Mouse (Mus musculus): Measurements from ENCODE around the gene Efl1. TPM values are rescaled to one million over a fixed set of nuclear protein-coding genes. Genes with fewer than 3 reads are reported as not detected.

The Efl1 gene
- total and polyA plus RNA-seq, 3 experiments = 12.6 to 15.6 TPM; not detected in 1

DNA sequence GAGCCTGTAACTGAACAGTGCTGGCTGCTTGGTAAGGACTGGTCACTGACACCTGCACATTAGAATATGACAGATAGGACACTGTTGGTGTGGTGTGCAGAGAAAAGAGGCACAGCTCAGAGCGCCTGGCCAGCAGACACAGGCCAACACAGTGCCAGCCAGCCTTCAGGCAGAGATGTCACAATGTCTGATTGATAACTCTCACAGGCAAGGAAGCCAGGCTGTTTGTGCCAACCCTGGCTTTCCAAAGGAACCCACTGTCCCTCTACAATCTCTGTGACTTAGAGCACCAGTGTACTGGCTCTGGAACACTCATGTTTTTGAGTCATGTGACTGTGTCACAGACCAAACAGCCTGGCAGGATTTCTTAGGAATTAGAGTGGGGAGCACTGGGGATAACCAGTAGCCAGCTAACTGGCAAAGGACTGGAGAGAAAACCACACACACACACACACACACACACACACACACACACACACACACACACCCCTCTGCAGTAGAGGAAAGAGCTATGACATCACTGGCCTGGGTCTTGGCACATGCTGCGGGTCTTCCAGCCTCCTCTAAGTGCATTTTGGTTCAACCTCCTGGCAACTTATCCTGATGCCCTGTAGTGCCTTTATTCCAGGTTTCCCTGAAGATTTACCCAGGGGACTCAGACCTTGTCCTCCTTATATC, 137.7 kb downstream of the Efl1 start:
- H3K9me3 ChIP-seq (replicated peaks; ENCODE audit: insufficient read depth, low read length) = no peaks in the 10 kb centered on the region
- DNase-seq (ENCODE audit: low read depth, low spot score) = no peak
- peak overlapping the region; percentile 52 for H3K27ac ChIP-seq (ENCODE audit: control insufficient read depth, low read depth, low read length)
- H3K4me3 ChIP-seq (ENCODE audit: control insufficient read depth in 1 of 2, insufficient read depth in 1 of 2, low read depth in 2 of 2, low read length in 2 of 2) = peak overlapping the region; percentile 34 to 73
- H3K27me3 ChIP-seq (ENCODE audit: control insufficient read depth in 1 of 2, insufficient read depth in 2 of 2, low read length in 2 of 2) = no peaks in the 10 kb centered on the region
- H3K36me3 ChIP-seq (ENCODE audit: control insufficient read depth in 1 of 2, insufficient read depth in 2 of 2, low read length in 2 of 2) = no peaks in the 10 kb centered on the region; a peak in 2 of 4 replicates
- H3K79me2 ChIP-seq (ENCODE audit: control insufficient read depth, insufficient read depth, low read length, poor library complexity) = no peaks in the 10 kb centered on the region
- peaks cover 0 to 7% of the 10 kb centered on the region in 2 experiments; a peak in 3 of 4 replicates for H3K4me1 ChIP-seq (ENCODE audit: control insufficient read depth in 1 of 2, insufficient read depth in 2 of 2, low read length in 2 of 2)
- H3K9ac ChIP-seq (ENCODE audit: control insufficient read depth, low read depth, low read length, poor library complexity, severe bottlenecking) = peak overlapping the region; percentile 45; the same call in 1 of the 2 replicates
- no peak for TF ChIP-seq MAFK (IDR thresholded peaks at IDR 0.05; ENCODE audit: borderline replicate concordance, low read depth, low read length)
- peak; percentile 25; the same call in 1 of the 2 replicates for TF ChIP-seq USF1 (IDR thresholded peaks at IDR 0.05; ENCODE audit: low read depth, low read length)

DNA sequence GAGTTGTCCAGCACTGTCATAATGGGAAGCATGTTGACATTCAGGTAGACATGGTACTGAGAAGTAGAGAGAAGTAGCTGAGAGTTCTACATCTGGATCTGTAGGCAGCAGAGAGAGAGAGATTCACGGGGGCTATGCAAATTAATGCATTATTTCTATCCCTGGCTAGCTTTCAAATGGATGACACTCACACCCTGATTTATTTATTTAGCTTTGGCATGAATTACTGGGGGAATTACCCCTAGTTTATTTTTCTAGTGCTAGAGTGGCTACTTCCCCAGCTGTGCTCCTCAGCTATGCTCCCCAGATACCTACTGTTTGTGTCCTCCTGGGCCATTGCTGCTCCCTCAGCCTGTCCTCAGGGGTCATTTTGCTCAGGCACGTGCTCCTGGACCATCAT, 144.2 kb downstream of the Efl1 start:
- no peak overlapping the region for H3K4me3 ChIP-seq (ENCODE audit: control insufficient read depth in 1 of 2, insufficient read depth in 1 of 2, low read depth in 2 of 2, low read length in 2 of 2)
- H3K36me3 ChIP-seq (ENCODE audit: control insufficient read depth in 1 of 2, insufficient read depth in 2 of 2, low read length in 2 of 2) = no peaks in the 10 kb centered on the region
- no peaks in the 10 kb centered on the region for H3K9me3 ChIP-seq (replicated peaks; ENCODE audit: insufficient read depth, low read length)
- no peaks in the 10 kb centered on the region for H3K4me1 ChIP-seq (ENCODE audit: control insufficient read depth in 1 of 2, insufficient read depth in 2 of 2, low read length in 2 of 2)
- H3K9ac ChIP-seq (ENCODE audit: control insufficient read depth, low read depth, low read length, poor library complexity, severe bottlenecking) = no peak overlapping the region
- TF ChIP-seq TCF12 (IDR thresholded peaks at IDR 0.05; ENCODE audit: low read depth, low read length) = no peak
- TF ChIP-seq TBP (IDR thresholded peaks at IDR 0.05; ENCODE audit: low read depth, low read length) = no peak
- no peak for TF ChIP-seq RCOR1 (IDR thresholded peaks at IDR 0.05; ENCODE audit: low read depth, low read length)
- TF ChIP-seq ZC3H11A (IDR thresholded peaks at IDR 0.05; ENCODE audit: low read depth, low read length) = no peak
- TF ChIP-seq MYB (IDR thresholded peaks at IDR 0.05; ENCODE audit: low read depth, low read length) = no peak
- no peak for TF ChIP-seq CTCF (IDR thresholded peaks at IDR 0.05 in 2 of 3, conservative IDR thresholded peaks at IDR 0.05 in 1 of 3; ENCODE audit: control insufficient read depth in 1 of 3, insufficient read depth in 1 of 3, low read depth in 2 of 3, low read length in 3 of 3, poor library complexity in 1 of 3, severe bottlenecking in 1 of 3)
- no peak for TF ChIP-seq ZMIZ1 (IDR thresholded peaks at IDR 0.05; ENCODE audit: low read depth, low read length)
- no peak for TF ChIP-seq USF2 (IDR thresholded peaks at IDR 0.05; ENCODE audit: borderline replicate concordance in 1 of 2, insufficient read depth in 1 of 2, low read depth in 1 of 2, low read length in 2 of 2)
- TF ChIP-seq TAL1 (IDR thresholded peaks at IDR 0.05; ENCODE audit: low read length) = no peak
- TF ChIP-seq MXI1 (IDR thresholded peaks at IDR 0.05; ENCODE audit: low read depth, low read length) = no peak
- no peak for TF ChIP-seq RAD21 (IDR thresholded peaks at IDR 0.05; ENCODE audit: low read depth, low read length)
- TF ChIP-seq GABPA (IDR thresholded peaks at IDR 0.05; ENCODE audit: low read depth, low read length) = no peak
- TF ChIP-seq MYC (IDR thresholded peaks at IDR 0.05; ENCODE audit: low read depth, low read length) = no peak
- TF ChIP-seq EP300 (IDR thresholded peaks at IDR 0.05; ENCODE audit: low read depth in 1 of 2, low read length in 2 of 2) = no peak
- TF ChIP-seq ELF1 (IDR thresholded peaks at IDR 0.05; ENCODE audit: low read depth, low read length) = no peak
- no peak for TF ChIP-seq ETS1 (IDR thresholded peaks at IDR 0.05; ENCODE audit: low read depth, low read length)
- TF ChIP-seq E2F4 (IDR thresholded peaks at IDR 0.05; ENCODE audit: borderline replicate concordance, low read depth, low read length) = no peak
- TF ChIP-seq NRF1 (IDR thresholded peaks at IDR 0.05; ENCODE audit: insufficient read depth, low read depth, low read length, poor library complexity, severe bottlenecking) = no peak
- no peak for TF ChIP-seq POLR2AphosphoS5 (IDR thresholded peaks at IDR 0.05; ENCODE audit: borderline replicate concordance, low read depth, low read length)
- no peak for TF ChIP-seq MEF2A (IDR thresholded peaks at IDR 0.05; ENCODE audit: extremely low read depth, insufficient replicate concordance, low read depth, low read length, poor library complexity, severe bottlenecking)
- H3K27me3 ChIP-seq (ENCODE audit: control insufficient read depth in 1 of 2, insufficient read depth in 2 of 2, low read length in 2 of 2) = no peaks in the 10 kb centered on the region; a peak in 2 of 4 replicates
- no peaks in the 10 kb centered on the region for H3K79me2 ChIP-seq (ENCODE audit: control insufficient read depth, insufficient read depth, low read length, poor library complexity)
- H3K27ac ChIP-seq (ENCODE audit: control insufficient read depth, low read depth, low read length) = no peak overlapping the region
- DNase-seq (ENCODE audit: low read depth, low spot score) = no peak

All from MEL (cell line).